31 mouse cellular contexts compared by ENCODE assay signal in the genomic region with DNA sequence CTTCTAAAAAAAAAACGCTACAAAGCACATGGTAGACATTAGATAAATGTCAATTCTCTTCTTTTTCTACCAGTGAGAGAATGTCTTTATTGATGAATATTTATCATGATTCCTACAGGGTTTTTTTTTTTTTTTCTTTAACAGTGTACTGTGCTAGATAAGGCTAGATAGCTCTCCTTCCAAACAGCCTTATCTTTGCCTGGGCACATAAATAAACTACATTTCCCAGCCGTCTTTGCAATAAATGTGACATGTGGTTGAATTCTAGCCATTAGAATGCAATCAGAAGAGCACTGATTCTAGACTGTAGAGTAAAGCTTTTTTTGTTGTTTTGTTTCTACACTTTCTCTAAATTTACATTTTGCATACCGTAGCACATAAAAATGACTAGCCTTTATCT.
A peak's percentile ranks its signal among the peaks of the same experiment; 100 is the strongest.
DNase-seq lines count a peak whose midpoint lies in the region; ATAC-seq lines count a peak whose summit lies in the region.
"Had no signal": no experiment of that assay in that cellular context is flagged by ENCODE, and none has a peak within 500 bp of the region (broad histone marks: within the 10 kb centered on the region; RNA-seq: fewer than 3 reads in every experiment).

No protein-coding gene starts in this region.

- no peak overlapping the region for H3K27ac ChIP-seq in forebrain, embryonic 16.5 days (ENCODE audit: low read length)
- H3K27ac ChIP-seq in forebrain, embryonic 13.5 days: no peak overlapping the region
- H3K27ac ChIP-seq in midbrain, embryonic 11.5 days (ENCODE audit: low read depth, low read length): no peak overlapping the region
- no peak overlapping the region for H3K27ac ChIP-seq in midbrain, embryonic 10.5 days (replicated peaks)
- no peak overlapping the region for H3K27ac ChIP-seq in liver, embryonic 13.5 days
- H3K27ac ChIP-seq in limb, embryonic 10.5 days: no peak overlapping the region
- H3K27ac ChIP-seq: heart, embryonic 10.5 days; heart, embryonic 15.5 days; hindbrain, embryonic 14.5 days; lung, embryonic 15.5 days; neural tube, embryonic 12.5 days; stomach, postnatal 0 days had no signal

- no peak overlapping the region for H3K4me3 ChIP-seq in forebrain, embryonic 16.5 days (replicated peaks; ENCODE audit: low read length)
- no peak overlapping the region for H3K4me3 ChIP-seq in forebrain, embryonic 13.5 days
- H3K4me3 ChIP-seq in midbrain, embryonic 11.5 days (ENCODE audit: low read depth, low read length): no peak overlapping the region
- no peak overlapping the region for H3K4me3 ChIP-seq in midbrain, embryonic 10.5 days
- no peak overlapping the region for H3K4me3 ChIP-seq in liver, embryonic 13.5 days (replicated peaks)
- H3K4me3 ChIP-seq in limb, embryonic 10.5 days: no peak overlapping the region
- H3K4me3 ChIP-seq: erythroblast, embryonic 14.5 days; heart, embryonic 10.5 days; heart, embryonic 15.5 days; lung, embryonic 15.5 days; myocyte; neural tube, embryonic 12.5 days had no signal

- DNase-seq in midbrain, embryonic 11.5 days (ENCODE audit: low spot score, missing footprints): peak; percentile 33
- DNase-seq in midbrain, embryonic 10.5 days (ENCODE audit: low spot score): no peak
- no peak for DNase-seq in liver, embryonic 13.5 days
- DNase-seq in limb, embryonic 10.5 days (ENCODE audit: low spot score): no peak
- no peak for DNase-seq in heart, postnatal 25 days (ENCODE audit: low spot score)
- DNase-seq: adrenal gland, postnatal 10 days; cerebellum, adult 11-12 months; cerebellum, postnatal 10 days; gastrocnemius, postnatal 14 days; heart, adult 11 months; heart, postnatal 4 days; kidney, adult 11 months; kidney, postnatal 14 days; layer of hippocampus, adult 9-11 months; right cerebral cortex, postnatal 4 days; thymus, adult 18-20 months; thymus, postnatal 25 days had no signal

- H3K36me3 ChIP-seq in forebrain, embryonic 16.5 days (ENCODE audit: control insufficient read depth, insufficient read depth): no peaks in the 10 kb centered on the region
- H3K36me3 ChIP-seq in forebrain, embryonic 13.5 days (ENCODE audit: poor library complexity, severe bottlenecking): no peaks in the 10 kb centered on the region
- H3K36me3 ChIP-seq in midbrain, embryonic 11.5 days (ENCODE audit: control insufficient read depth, insufficient read depth, low read length): no peaks in the 10 kb centered on the region
- no peaks in the 10 kb centered on the region for H3K36me3 ChIP-seq in midbrain, embryonic 10.5 days
- H3K36me3 ChIP-seq in liver, embryonic 13.5 days: no peaks in the 10 kb centered on the region
- no peaks in the 10 kb centered on the region for H3K36me3 ChIP-seq in limb, embryonic 10.5 days
- H3K36me3 ChIP-seq: G1E; heart, embryonic 10.5 days; heart, embryonic 15.5 days; lung, embryonic 15.5 days; neural tube, embryonic 12.5 days had no signal

- no peak overlapping the region for H3K9ac ChIP-seq in forebrain, embryonic 16.5 days (replicated peaks; ENCODE audit: low read depth, low read length)
- H3K9ac ChIP-seq in forebrain, embryonic 13.5 days: no peak overlapping the region
- no peak overlapping the region for H3K9ac ChIP-seq in midbrain, embryonic 11.5 days (ENCODE audit: low read length)
- H3K9ac ChIP-seq in liver, embryonic 13.5 days: no peak overlapping the region
- H3K9ac ChIP-seq: heart, embryonic 15.5 days; hindbrain, embryonic 14.5 days; lung, embryonic 15.5 days; neural tube, embryonic 12.5 days had no signal

- no peak overlapping the region for H3K4me2 ChIP-seq in forebrain, embryonic 16.5 days (ENCODE audit: low read length)
- no peak overlapping the region for H3K4me2 ChIP-seq in forebrain, embryonic 13.5 days
- H3K4me2 ChIP-seq in midbrain, embryonic 11.5 days: no peak overlapping the region
- no peak overlapping the region for H3K4me2 ChIP-seq in liver, embryonic 13.5 days
- H3K4me2 ChIP-seq: heart, embryonic 15.5 days; hindbrain, embryonic 14.5 days; lung, embryonic 15.5 days; neural tube, embryonic 12.5 days had no signal

- peak; percentile 57; the same call in 1 of the 2 replicates for ATAC-seq in forebrain, embryonic 16.5 days
- ATAC-seq in forebrain, embryonic 13.5 days: no peak
- no peak for ATAC-seq in midbrain, embryonic 11.5 days (ENCODE audit: low FRiP score)
- ATAC-seq in liver, embryonic 13.5 days (ENCODE audit: low read depth): peak; percentile 62; the same call in 1 of the 2 replicates
- ATAC-seq: forebrain, embryonic 14.5 days; inflammation-experienced regulatory T-cells, adult 6 months; Patski had no signal

- H3K27me3 ChIP-seq in forebrain, embryonic 16.5 days (replicated peaks; ENCODE audit: control insufficient read depth, insufficient read depth, low read length): peaks cover 3% of the 10 kb centered on the region; the same call in 1 of the 2 replicates
- peaks cover 10% of the 10 kb centered on the region; the same call in 1 of the 2 replicates for H3K27me3 ChIP-seq in forebrain, embryonic 13.5 days
- H3K27me3 ChIP-seq in midbrain, embryonic 11.5 days (ENCODE audit: control insufficient read depth, insufficient read depth, low read length): no peaks in the 10 kb centered on the region
- H3K27me3 ChIP-seq in midbrain, embryonic 10.5 days (ENCODE audit: low read depth, poor library complexity, severe bottlenecking): no peaks in the 10 kb centered on the region
- H3K27me3 ChIP-seq in liver, embryonic 13.5 days: peaks cover 11% of the 10 kb centered on the region; the same call in 1 of the 2 replicates
- no peaks in the 10 kb centered on the region for H3K27me3 ChIP-seq in limb, embryonic 10.5 days (ENCODE audit: low read depth, poor library complexity, severe bottlenecking)
- H3K27me3 ChIP-seq: heart, embryonic 15.5 days; lung, embryonic 15.5 days; neural tube, embryonic 12.5 days had no signal

- intact Hi-C loops in heart, postnatal 25 days (cut with DNase I): no loop called here

- H3K9me3 ChIP-seq in forebrain, embryonic 16.5 days (ENCODE audit: control insufficient read depth, low read length): no peaks in the 10 kb centered on the region
- no peaks in the 10 kb centered on the region for H3K9me3 ChIP-seq in forebrain, embryonic 13.5 days (replicated peaks)
- H3K9me3 ChIP-seq in midbrain, embryonic 11.5 days (ENCODE audit: control insufficient read depth, low read length): no peaks in the 10 kb centered on the region
- no peaks in the 10 kb centered on the region for H3K9me3 ChIP-seq in midbrain, embryonic 10.5 days (replicated peaks)
- H3K9me3 ChIP-seq in liver, embryonic 13.5 days (replicated peaks): no peaks in the 10 kb centered on the region
- H3K9me3 ChIP-seq in limb, embryonic 10.5 days (replicated peaks): no peaks in the 10 kb centered on the region; the same call in 1 of the 2 replicates
- H3K9me3 ChIP-seq: heart, embryonic 10.5 days; heart, embryonic 15.5 days; lung, embryonic 15.5 days; neural tube, embryonic 12.5 days had no signal

- no peaks in the 10 kb centered on the region for H3K4me1 ChIP-seq in forebrain, embryonic 16.5 days (replicated peaks; ENCODE audit: control insufficient read depth, insufficient read depth, low read length)
- no peaks in the 10 kb centered on the region for H3K4me1 ChIP-seq in forebrain, embryonic 13.5 days
- no peaks in the 10 kb centered on the region for H3K4me1 ChIP-seq in midbrain, embryonic 11.5 days (ENCODE audit: control insufficient read depth, insufficient read depth, low read length)
- no peaks in the 10 kb centered on the region for H3K4me1 ChIP-seq in midbrain, embryonic 10.5 days
- peaks cover 4% of the 10 kb centered on the region; the same call in 1 of the 2 replicates for H3K4me1 ChIP-seq in liver, embryonic 13.5 days (replicated peaks)
- 0 out of 2 replicates have a peak, but pooled peaks cover 9% of the 10 kb centered on the region for H3K4me1 ChIP-seq in limb, embryonic 10.5 days
- H3K4me1 ChIP-seq: heart, embryonic 10.5 days; heart, embryonic 15.5 days; neural tube, embryonic 12.5 days had no signal

- WGBS in forebrain, embryonic 16.5 days: 88% methylated on average over 3 of the region's 3 CpGs
- 91% methylated on average over 3 of the region's 3 CpGs for WGBS in forebrain, embryonic 13.5 days
- 90% methylated on average over 3 of the region's 3 CpGs for WGBS in midbrain, embryonic 11.5 days
- WGBS in midbrain, embryonic 10.5 days: 94% methylated on average over 3 of the region's 3 CpGs
- 41% methylated on average over 3 of the region's 3 CpGs for WGBS in liver, embryonic 13.5 days (ENCODE audit: insufficient replicate concordance)
- WGBS in limb, embryonic 10.5 days: 87% methylated on average over 3 of the region's 3 CpGs

Comparison
In these comparisons a context has a peak if more than half of its experiments do, and no peak if none do; other contexts are left out.
1. ATAC-seq: peak in forebrain, embryonic 16.5 days (single experiment) and liver, embryonic 13.5 days (single experiment); none in forebrain, embryonic 13.5 days (single experiment) and midbrain, embryonic 11.5 days (single experiment).